Mouse (Mus musculus): Measurements from ENCODE around the gene Inpp5k.
A peak's percentile ranks its signal among the peaks of the same experiment; 100 is the strongest.
"Not testable (repeated sequence)": the region's sequence is repeated elsewhere in the genome, so short reads cannot be mapped to it uniquely, and the experiment has no call there.

Inpp5k gene

GRCm38 (mm10) chr11:75678747-75679438 is 48.1 kb downstream of the Inpp5k start, which contains the start of gene Crk:
Gene Crk (plus strand): TSS chr11:75679259.
- DNase-seq (ENCODE audit: low spot score in 2 of 2), result peak; percentile 99

GRCm38 (mm10) chr11:75679439-75680171 is 48.8 kb downstream of the Inpp5k start:
- DNase-seq (ENCODE audit: low spot score in 2 of 2), result peak; percentile 50 to 53

GRCm38 (mm10) chr11:75684462-75684861 is 53.7 kb downstream of the Inpp5k start:
- DNase-seq (ENCODE audit: low spot score in 2 of 2), result no peak

- no peak for DNase-seq (ENCODE audit: low spot score in 2 of 2)
These were observed 54.2 kb downstream of the Inpp5k start for GRCm38 (mm10) chr11:75684956-75685355.

- DNase-seq (ENCODE audit: low spot score in 2 of 2), result no peak
These were observed 56.7 kb downstream of the Inpp5k start for GRCm38 (mm10) chr11:75687343-75687993.

- DNase-seq (ENCODE audit: low spot score in 2 of 2), result no peak
These were observed 57.3 kb downstream of the Inpp5k start for GRCm38 (mm10) chr11:75688132-75688531.

- DNase-seq (ENCODE audit: low spot score in 2 of 2), result no peak
These were observed 59.2 kb downstream of the Inpp5k start for GRCm38 (mm10) chr11:75689977-75690376.

GRCm38 (mm10) chr11:75691047-75691446 is 60.3 kb downstream of the Inpp5k start:
- DNase-seq (ENCODE audit: low spot score in 2 of 2), result no peak

- DNase-seq (ENCODE audit: low spot score in 2 of 2), result no peak
These were observed 62.8 kb downstream of the Inpp5k start for GRCm38 (mm10) chr11:75693570-75693969.

GRCm38 (mm10) chr11:75697464-75697863 is 66.7 kb downstream of the Inpp5k start:
- DNase-seq (ENCODE audit: low spot score in 2 of 2), result not testable (repeated sequence)
